Mouse (Mus musculus): ENCODE results near the gene Rhoj.

GRCm38 (mm10) chr12:75368527-75368926 is 60.4 kb downstream of the Rhoj start:
- TF ChIP-seq POLR2A (IDR thresholded peaks at IDR 0.05; ENCODE audit: insufficient read depth, low read depth, low read length) (no peak), CTCF (IDR thresholded peaks at IDR 0.05; ENCODE audit: insufficient read depth, low read depth, low read length) (no peak)
